Mouse (Mus musculus): ENCODE data around the gene Kcnh4.

The Kcnh4 gene

DNA sequence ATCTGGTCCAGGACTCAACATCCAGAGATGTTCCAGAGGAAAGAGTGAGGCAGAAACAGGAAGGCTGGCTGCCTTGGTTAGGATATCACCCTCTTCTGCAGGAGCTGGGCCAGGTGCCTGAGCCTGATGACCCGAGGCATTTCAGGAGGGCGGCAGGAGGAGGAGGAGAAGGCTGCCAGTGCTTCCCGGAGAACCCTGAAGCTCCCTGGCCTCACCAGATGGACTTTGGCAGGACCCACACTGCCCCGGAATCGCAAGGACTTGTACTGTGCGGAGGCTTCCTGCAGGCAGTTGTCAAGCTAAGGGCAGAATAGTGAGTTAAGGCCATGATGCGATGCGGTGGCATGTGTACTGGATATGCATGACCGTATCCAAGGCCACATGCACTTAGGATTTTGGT is 7.0 kb upstream of the Kcnh4 start:
- DNase-seq (ENCODE audit: low spot score) = no peak

GRCm38 (mm10) chr11:100762831-100763230 is 3.1 kb upstream of the Kcnh4 start, which contains the start of gene Hcrt:
TSS of gene Hcrt (minus strand) at chr11:100762931.
- DNase-seq (ENCODE audit: low spot score) = no peak

DNA sequence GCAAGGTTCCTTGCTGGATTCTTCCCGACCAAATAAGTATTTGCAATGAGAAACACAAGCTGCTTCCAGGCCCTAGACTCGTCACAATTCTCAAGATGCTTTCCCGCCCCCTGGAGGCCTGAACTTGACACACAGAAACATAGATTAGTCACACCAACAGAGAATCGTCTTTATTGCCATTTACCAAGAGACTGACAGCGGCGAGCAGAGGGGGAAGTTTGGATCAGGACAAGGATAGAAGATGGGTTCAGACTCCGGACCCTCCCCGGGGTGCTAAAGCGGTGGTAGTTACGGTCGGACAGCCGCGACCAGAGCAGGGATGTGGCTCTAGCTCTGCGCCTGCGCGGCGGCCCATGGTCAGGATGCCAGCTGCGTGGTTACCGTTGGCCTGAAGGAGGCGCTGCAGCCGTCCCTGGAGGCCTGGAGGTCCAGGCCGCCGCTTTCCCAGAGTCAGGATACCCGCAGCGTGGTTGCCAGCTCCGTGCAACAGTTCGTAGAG is 1.9 kb upstream of the Kcnh4 start:
- peak; percentile 69 for DNase-seq (ENCODE audit: low spot score)

GRCm38 (mm10) chr11:100758707-100759610 is 783 bp downstream of the Kcnh4 start:
- peak; percentile 38 for DNase-seq (ENCODE audit: low spot score)

- no peak for DNase-seq (ENCODE audit: low spot score)
These were observed 2.2 kb downstream of the Kcnh4 start for GRCm38 (mm10) chr11:100757566-100757965.

- no peak for DNase-seq (ENCODE audit: low spot score)
These were observed 3.3 kb downstream of the Kcnh4 start for GRCm38 (mm10) chr11:100756476-100756875.

DNA sequence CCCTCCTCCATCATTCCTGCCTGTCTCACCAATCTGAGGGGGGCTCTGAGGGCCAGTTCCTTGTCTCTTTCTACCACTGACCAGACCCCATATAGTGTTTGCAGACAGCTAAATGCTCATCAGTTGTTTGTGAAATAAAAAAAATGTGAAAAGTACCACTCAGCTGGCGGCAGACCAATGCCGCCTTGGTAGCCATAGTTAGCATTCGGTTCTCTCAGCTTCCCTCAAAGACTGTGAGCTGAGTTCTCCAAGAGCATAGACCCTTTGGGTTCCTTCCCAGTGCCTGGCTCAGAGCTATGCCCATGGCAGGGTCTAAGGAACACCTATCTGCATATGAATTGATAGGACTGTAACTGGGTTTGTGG is 5.1 kb downstream of the Kcnh4 start:
- no peak for DNase-seq (ENCODE audit: low spot score)

- DNase-seq (ENCODE audit: low spot score) = no peak
These were observed 5.6 kb downstream of the Kcnh4 start for GRCm38 (mm10) chr11:100754021-100754692.

GRCm38 (mm10) chr11:100752294-100752693 is 7.4 kb downstream of the Kcnh4 start:
- no peak for DNase-seq (ENCODE audit: low spot score)

- DNase-seq (ENCODE audit: low spot score) = no peak
These were observed 9.6 kb downstream of the Kcnh4 start for GRCm38 (mm10) chr11:100750127-100750526.

DNA sequence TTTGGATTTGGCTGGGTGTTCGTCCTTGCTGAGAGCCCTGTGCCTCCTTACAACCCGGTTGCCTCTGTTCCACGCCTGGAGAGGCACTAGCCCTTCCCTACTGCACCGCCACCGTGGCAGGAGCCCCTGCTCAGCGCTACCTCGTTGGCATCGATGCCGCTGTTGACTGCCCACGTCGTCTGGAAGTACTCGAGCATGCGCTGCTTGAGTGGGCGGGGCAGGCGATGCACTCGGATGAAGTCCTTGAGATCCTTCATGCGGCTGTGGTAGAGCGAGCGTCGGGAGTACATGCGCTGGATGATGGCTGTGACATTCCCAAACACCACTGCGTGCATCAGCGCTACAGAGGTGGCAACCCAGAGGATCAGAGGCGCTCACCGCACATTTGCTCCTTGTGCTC is 10.3 kb downstream of the Kcnh4 start:
- no peak for DNase-seq (ENCODE audit: low spot score)

DNA sequence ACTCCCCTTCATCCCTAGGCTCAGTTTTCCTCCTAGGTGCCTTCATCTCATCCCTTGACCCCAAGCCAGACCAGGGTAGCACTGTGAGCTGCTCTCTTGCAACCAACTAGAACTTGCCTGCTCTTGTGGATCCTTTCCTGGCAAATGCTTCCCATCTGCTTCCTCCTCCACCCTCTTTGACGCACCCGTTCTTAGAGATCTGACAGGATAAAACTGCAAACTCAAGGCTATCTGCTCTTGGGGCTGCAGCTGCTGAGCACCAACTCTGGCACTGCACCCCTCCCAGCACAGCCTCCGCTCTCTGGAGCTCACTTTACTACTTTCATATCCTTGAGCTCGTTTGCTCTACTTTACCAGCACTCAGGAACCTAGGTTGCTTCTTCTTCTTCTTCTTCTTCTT is 11.1 kb downstream of the Kcnh4 start:
- DNase-seq (ENCODE audit: low spot score) = no peak

- no peak for DNase-seq (ENCODE audit: low spot score)
These were observed 12.6 kb downstream of the Kcnh4 start for GRCm38 (mm10) chr11:100747114-100747513.

GRCm38 (mm10) chr11:100746546-100746945 is 13.2 kb downstream of the Kcnh4 start:
- DNase-seq (ENCODE audit: low spot score) = no peak

DNA sequence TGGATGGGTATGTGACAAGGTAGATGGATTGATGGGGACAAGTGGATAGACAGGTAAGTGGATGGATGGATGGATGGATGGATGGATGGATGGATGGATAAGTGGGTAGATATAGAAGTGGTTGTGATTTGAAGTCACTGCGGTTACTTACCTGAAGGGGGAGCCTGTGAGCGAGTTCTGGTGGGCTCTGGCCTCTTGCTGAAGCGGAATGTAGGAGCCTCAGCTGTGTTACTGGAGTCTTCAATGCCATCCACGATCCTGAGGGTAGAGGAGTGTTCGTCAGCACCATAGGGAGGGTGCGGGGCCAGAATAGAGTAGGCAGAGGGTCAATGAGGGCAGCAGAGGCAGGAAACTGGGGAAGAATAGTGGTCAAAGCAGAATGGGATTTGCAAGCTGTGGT is 14.7 kb downstream of the Kcnh4 start:
- DNase-seq (ENCODE audit: low spot score) = no peak

DNA sequence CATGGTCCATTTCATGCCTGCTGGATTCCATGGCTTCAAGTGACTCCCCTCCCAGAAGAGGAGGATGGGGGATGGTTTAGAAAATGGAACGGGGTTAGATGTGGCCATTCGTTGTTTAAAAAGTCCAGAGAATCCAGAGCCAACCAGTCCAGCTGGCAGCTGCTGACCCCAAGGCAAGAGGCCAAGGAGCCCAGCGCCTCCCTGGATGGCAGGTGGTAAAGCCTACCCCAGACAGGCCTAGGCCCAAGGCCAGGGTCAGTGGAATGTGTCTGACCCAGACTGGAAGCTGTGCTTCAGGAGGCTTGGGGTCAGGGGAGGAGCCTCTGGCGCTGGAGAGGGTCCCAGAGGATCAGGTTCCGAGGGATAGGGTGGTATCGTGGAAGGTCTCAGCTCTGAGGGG is 18.4 kb downstream of the Kcnh4 start:
- no peak for DNase-seq (ENCODE audit: low spot score)

GRCm38 (mm10) chr11:100738749-100739148 is 21.0 kb downstream of the Kcnh4 start:
- DNase-seq (ENCODE audit: low spot score) = no peak

- DNase-seq (ENCODE audit: low spot score) = peak; percentile 92
These were observed 21.6 kb downstream of the Kcnh4 start, which contains the start of gene Rab5c for GRCm38 (mm10) chr11:100738066-100738604. TSS of gene Rab5c (minus strand) at chr11:100738215.

DNA sequence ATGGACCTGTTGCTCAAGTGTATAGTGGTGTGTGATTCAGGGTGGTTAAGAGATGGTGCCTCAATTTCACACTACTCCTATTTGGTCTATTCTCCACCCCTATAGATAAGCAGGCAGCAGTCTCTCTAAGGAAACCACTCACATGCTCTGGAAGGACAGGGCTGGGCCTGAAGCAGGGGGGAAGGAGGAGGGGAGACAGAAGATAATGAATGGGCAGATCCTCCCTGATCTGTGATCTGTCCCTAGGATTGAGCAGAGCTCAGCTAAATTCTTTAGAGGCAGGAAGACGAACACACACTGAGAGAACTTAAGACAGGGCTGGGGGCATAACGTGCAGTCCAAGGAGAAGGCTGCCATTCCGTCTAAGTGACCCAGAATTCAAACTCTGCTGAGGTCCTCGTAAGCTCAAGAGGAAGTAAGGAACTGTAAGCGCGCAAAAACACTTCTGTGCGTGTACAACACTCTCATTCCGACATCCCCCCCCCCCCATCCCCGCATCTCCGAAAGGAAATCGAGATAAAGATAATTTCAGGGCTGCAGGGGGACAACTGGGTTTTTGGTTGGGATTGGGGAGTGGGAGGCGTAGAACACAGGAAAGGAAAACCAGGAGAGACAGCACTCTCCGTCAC is 22.5 kb downstream of the Kcnh4 start:
- no peak for DNase-seq (ENCODE audit: low spot score)

GRCm38 (mm10) chr11:100736746-100737080 is 23.0 kb downstream of the Kcnh4 start:
- no peak for DNase-seq (ENCODE audit: low spot score)

- DNase-seq (ENCODE audit: low spot score) = no peak
These were observed 23.6 kb downstream of the Kcnh4 start for GRCm38 (mm10) chr11:100735954-100736745.
